Mouse (Mus musculus) adrenal gland, postnatal 14 days (tissue): Measurements from ENCODE around the gene Kpna6. TPM values are rescaled to one million over a fixed set of nuclear protein-coding genes. Genes with fewer than 3 reads are reported as not detected.

Source experiments
- DNase-seq: peaks from one replicate; pipeline ENCODE4 v3.0.0; 2021; ENCODE audit warnings: mixed read lengths
- microRNA-seq, 2 experiments: library from miRNA; unstranded; fragments of <30 nt; microRNA quantifications; one replicate each; pipeline ENCODE4 v1.2.0; 2021
- total RNA-seq: library from RNA; stranded (reverse); gene quantifications from 2 replicates; pipeline ENCODE4 v1.2.3, GENCODE M21; 2021

Gene Kpna6
- total RNA-seq, 1 experiment from 2014 or later, result 80.6 TPM

DNA sequence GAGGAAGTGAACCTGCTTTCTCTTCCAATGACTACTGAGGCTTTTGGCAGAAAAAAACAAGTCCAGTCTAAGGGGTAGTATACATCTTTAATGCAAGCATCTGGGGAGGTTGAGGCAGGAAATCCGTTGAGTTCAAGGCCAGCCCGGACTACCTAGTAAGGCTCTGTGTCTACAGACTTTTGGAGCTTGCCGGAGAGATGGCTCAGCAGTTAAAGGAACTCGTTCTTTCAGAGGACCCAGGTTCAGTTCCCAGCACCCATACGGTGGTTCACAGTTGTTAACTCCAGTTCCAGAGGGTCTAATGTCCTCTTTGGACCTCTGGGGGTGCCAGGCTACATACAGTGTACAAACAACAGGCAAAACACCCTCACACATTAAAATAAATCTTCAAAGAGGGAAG, 54.5 kb downstream of the Kpna6 start:
- DNase-seq, result no peak

DNA sequence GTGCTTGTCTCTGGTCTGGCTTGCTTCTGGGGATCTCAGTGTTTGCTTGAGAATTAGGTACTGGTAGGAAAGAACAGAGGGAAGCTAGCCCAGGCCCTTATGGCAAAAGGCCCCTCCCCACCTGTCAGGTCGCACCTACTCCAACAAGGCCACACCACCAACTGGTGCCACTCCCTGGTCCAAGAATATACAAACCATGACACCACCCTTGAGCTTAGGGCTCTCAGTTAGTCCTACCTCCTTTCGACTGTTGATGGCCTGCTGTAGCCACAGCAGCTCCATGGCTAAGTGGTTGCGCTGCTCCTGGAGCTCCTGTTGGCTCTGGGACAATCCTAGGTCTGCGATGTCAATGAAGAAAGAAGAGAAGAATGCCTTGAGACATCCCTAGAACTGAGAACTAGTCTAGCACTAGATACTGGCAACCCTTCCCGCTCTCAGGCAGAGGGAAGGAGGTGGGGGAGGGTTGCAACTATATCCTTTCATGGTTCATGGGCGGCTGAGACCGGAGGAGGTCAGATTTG, 55.4 kb downstream of the Kpna6 start:
- no peak for DNase-seq

GRCm38 (mm10) chr4:129616631-129617030, 55.9 kb downstream of the Kpna6 start:
- DNase-seq, result no peak

DNA sequence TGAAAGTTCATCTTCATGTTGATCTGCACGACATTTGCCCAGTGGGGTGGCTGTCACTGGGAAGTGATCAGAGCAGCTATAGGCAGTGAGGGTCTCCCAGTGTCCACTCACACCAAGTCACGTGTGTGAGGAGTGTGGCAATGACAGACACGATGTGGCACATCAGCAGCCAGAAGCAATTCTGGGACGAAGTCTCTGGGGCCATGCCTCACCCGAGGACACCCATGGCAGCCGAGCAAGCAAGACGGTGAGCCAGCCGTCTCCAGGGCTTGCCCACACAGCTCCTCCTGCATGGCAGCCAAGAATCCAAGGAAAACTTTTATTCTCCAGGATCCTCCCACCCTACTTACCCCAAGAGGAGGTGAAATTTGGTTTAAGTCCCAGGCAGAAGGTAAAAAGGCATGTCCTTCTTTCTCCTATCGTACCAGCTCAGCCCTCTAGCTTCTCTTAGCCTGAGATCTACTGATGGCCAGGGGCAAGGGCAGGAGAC, 56.7 kb downstream of the Kpna6 start:
- DNase-seq, result no peak

DNA sequence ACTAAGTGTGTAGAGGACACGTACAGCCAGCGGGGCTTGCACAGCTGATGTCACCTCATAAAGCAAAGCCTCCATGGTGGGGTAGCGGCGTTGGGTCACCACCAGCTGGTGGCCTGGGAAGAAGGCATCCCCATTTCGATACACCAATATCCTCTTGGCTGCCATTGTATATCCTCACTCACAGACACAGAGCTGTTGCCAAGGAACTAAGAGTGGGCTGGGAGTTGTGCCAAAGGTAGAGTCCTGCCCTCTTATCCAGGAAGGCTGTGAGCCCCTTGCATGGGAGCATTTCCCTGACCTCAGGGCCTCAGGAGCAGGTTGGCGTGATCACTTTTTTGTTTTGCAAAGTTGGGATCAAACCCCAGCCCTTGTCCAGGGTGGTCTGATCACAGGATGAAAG, 58.5 kb downstream of the Kpna6 start, which contains the start of gene Dcdc2b:
Gene Dcdc2b (minus strand): TSS at position 165 of the 400 bp plus-strand sequence.
- DNase-seq, result no peak

DNA sequence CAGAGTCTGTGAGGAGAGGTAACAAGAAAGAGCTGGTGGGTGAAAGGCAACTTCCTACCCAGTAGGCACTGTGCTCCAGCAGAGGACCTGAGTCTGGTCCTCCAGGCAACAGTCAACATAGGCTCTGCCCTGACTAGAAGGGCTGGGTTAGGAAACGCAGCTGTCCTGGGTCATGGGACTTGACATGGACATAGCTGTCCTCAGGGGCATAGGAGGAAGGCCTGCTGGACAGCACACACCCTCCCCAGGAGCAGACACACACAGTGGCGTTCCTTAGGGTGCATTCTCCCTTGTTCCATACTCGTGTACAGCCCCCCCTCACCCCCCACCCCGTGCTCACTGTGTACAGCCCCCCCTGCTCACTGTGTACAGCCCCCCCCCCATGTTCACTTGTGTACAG, 62.1 kb downstream of the Kpna6 start:
- no peak for DNase-seq

- no peak for DNase-seq
Observed at GRCm38 (mm10) chr4:129610026-129610425, 62.5 kb downstream of the Kpna6 start.

- no peak for DNase-seq
Observed at GRCm38 (mm10) chr4:129609139-129609631, 63.4 kb downstream of the Kpna6 start.

DNA sequence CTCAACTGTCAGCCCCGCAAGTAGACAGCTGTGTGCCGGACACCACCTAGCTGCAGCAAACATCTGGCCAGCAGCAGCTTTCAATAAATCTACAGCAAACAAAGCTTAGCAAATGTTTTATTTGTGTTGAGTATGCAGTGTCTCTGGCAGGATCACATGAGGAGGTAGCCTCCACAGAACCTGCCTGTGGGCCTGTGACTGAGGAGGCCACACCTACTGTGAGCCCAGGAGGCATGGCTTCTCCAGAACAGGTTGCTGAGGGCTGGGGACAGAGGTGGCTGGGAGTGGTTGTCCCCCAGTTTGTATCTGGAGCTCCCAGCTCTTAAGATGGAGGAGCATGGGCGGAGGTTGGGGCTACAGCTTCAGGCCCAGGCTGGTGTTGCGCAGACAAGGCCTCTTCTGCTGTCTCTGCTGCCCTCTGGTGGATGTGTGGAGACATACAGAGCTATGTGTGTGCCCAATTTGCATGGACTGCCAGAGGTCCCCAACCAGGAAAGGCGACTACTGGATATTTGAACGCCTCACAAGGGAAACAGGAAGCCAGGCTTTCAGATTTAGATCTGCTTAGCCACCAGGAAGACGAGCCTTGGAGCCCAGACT, 64.0 kb downstream of the Kpna6 start:
- peak; percentile 92 for DNase-seq

DNA sequence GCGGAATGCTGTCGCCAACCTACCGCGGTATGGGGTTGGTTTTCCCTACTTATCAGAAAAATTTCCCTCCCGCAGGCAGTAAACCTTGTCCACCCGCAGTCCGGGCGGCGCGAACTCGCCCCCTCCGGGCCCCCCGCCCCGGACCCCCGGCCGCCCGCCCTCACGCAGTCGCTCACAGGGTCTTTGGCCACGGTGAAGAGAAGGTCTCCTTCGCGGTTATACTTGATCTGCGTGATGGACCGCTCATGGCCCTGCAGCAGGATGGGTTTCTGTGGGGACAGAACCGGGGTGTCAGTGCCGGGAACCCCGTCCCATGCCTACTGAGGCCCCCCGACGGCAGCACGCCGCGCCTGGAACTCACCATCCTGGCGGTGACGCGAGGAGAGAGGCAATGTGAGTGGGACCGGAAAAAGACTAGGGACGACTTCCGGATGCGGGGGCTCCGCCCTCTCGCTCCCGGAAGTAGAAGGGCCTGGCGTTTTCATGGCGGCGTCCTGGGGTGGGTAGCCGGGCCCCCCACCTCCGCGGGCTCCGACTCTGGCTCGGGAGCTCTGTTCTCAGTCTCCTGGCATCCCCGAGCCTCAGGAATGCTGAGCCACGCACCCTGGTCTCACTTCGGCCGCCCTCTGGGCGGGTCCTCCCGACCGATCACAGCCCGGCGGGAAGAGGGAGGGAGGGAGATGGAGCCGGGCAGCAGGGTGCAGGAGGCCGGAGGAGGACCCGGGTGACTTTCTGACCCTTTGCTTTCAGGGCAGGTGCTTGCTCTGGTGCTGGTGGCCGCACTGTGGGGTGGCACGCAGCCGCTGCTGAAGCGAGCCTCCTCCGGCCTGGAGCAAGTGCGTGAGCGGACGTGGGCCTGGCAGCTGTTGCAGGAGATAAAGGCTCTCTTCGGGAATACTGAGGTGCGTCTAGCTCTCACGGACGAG, 72.1 kb downstream of the Kpna6 start, which contains the start of the genes Eif3i and Tmem234:
Gene Eif3i (minus strand): TSS at position 416 of the 926 bp plus-strand sequence.
Gene Tmem234 (plus strand): TSS at position 436 of the 926 bp plus-strand sequence.
- peak; percentile 93 for DNase-seq

Small RNAs within 50 kb of the gene (microRNA-seq; reads per million reads assigned to microRNA genes)
- 0 to 0.43 reads per million in 2 experiments for gene Mir7016

Other genes with a start within 250 kb of the Kpna6 start
- gene Zbtb8b, start 231.9 kb downstream of the Kpna6 start, total RNA-seq, result 0.15 and 0.30 TPM in 2 replicates
- 52.3 and 55.7 TPM in 2 replicates for gene Bsdc1, start 211.2 kb downstream of the Kpna6 start, total RNA-seq
- gene Tssk3, start 181.7 kb downstream of the Kpna6 start, total RNA-seq, result not detected in 2 replicates
- gene Fam229a, start 181.6 kb downstream of the Kpna6 start, total RNA-seq, result not detected in 2 replicates
- 78.9 and 81.4 TPM in 2 replicates for gene Marcksl1, start 159.2 kb downstream of the Kpna6 start, total RNA-seq
- gene Hdac1, start 130.1 kb downstream of the Kpna6 start, total RNA-seq, result 55.7 and 59.5 TPM in 2 replicates
- 5.0 and 26.2 TPM in 2 replicates for gene Lck, start 99.1 kb downstream of the Kpna6 start, total RNA-seq
- 30.6 and 32.3 TPM in 2 replicates for gene Fam167b, start 94.2 kb downstream of the Kpna6 start, total RNA-seq
- gene Eif3i, start 72.1 kb downstream of the Kpna6 start, total RNA-seq, result 175 and 187 TPM in 2 replicates
- gene Tmem234, start 72.1 kb downstream of the Kpna6 start, total RNA-seq, result 82.6 and 89.8 TPM in 2 replicates
- 0.75 and 1.4 TPM in 2 replicates for gene Dcdc2b, start 58.5 kb downstream of the Kpna6 start, total RNA-seq
- gene Iqcc, start 53.7 kb downstream of the Kpna6 start, total RNA-seq, result 26.7 and 34.9 TPM in 2 replicates
- 56.7 and 67.4 TPM in 2 replicates for gene Ccdc28b, start 48.8 kb downstream of the Kpna6 start, total RNA-seq
- 61.2 and 64.9 TPM in 2 replicates for gene Txlna, start 31.7 kb downstream of the Kpna6 start, total RNA-seq
- gene Tmem39b, start 24.1 kb upstream of the Kpna6 start, total RNA-seq, result 11.6 and 12.9 TPM in 2 replicates
- gene Khdrbs1, start 69.5 kb upstream of the Kpna6 start, total RNA-seq, result 69.2 and 78.4 TPM in 2 replicates
- gene Ptp4a2, start 138.5 kb upstream of the Kpna6 start, total RNA-seq, result 313 and 326 TPM in 2 replicates